Mouse (Mus musculus): ENCODE data around the gene Spata31d1d. TPM values are rescaled to one million over a fixed set of nuclear protein-coding genes. Genes with fewer than 3 reads are reported as not detected.

Spata31d1d gene
- polyA plus RNA-seq, 1 experiment from 2014 or later = not detected

DNA sequence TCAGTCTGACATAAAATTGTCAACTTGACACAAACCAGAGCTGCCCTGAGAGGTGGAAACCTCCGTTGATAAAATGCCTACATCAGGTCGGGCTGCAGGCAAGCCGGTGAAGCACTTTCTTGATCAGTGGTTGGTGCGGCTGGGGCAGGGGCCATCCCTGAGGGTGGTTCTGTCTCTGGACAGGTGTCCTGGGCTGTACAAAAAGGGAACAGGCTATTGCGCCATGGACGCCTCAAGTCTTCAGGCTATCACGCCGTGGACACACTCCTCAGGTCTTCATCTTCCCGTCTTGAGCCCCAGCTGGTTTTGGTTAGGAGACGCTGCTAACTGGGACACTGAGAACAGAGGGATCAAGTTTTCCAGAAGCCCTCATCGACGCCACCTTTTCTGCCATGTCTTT is 18.8 kb upstream of the Spata31d1d start:
- no peaks in the 10 kb centered on the region for H3K27me3 ChIP-seq (ENCODE audit: insufficient read depth, low read length)
- H3K9ac ChIP-seq (replicated peaks) = no peak overlapping the region
- ATAC-seq (no peak), DNase-seq (no peak)
- no peak overlapping the region for H3K4me2 ChIP-seq (ENCODE audit: low read depth, low read length)
- no peaks in the 10 kb centered on the region for H3K9me3 ChIP-seq (ENCODE audit: low read length)
- H3K4me1 ChIP-seq (ENCODE audit: insufficient read depth) = no peaks in the 10 kb centered on the region
- 73% methylated on average over 12 of the region's 12 CpGs for WGBS (ENCODE audit: insufficient replicate concordance)
- peaks cover 10% of the 10 kb centered on the region for H3K36me3 ChIP-seq (replicated peaks; ENCODE audit: insufficient read depth, low read length)
- TF ChIP-seq EP300 (IDR thresholded peaks at IDR 0.05; ENCODE audit: low read depth) (no peak), CTCF (IDR thresholded peaks at IDR 0.05; ENCODE audit: low read depth) (no peak)
- no peak overlapping the region for H3K27ac ChIP-seq (ENCODE audit: low read depth)
- no peak overlapping the region for H3K4me3 ChIP-seq (ENCODE audit: low read depth, low read length)

GRCm38 (mm10) chr13:59746711-59747110 is 15.2 kb upstream of the Spata31d1d start, which contains the start of gene 1700014D04Rik:
TSS of gene 1700014D04Rik (minus strand) at chr13:59746752.
- WGBS (ENCODE audit: insufficient replicate concordance) = 83% methylated on average over 9 of the region's 9 CpGs
- no peak for TF ChIP-seq CTCF (IDR thresholded peaks at IDR 0.05; ENCODE audit: low read depth)
- TF ChIP-seq EP300 (IDR thresholded peaks at IDR 0.05; ENCODE audit: low read depth) = no peak
- H3K4me3 ChIP-seq (ENCODE audit: low read depth, low read length) = no peak within 1 kb of the TSS
- H3K9me3 ChIP-seq (ENCODE audit: low read length) = no peaks in the 10 kb centered on the region
- H3K4me1 ChIP-seq (ENCODE audit: insufficient read depth) = no peaks in the 10 kb centered on the region
- no peaks in the 10 kb centered on the region for H3K27me3 ChIP-seq (ENCODE audit: insufficient read depth, low read length)
- H3K9ac ChIP-seq (replicated peaks) = no peak within 1 kb of the TSS
- no peak for DNase-seq
- no peak within 1 kb of the TSS for H3K4me2 ChIP-seq (ENCODE audit: low read depth, low read length)
- H3K36me3 ChIP-seq (replicated peaks; ENCODE audit: insufficient read depth, low read length) = no peaks in the 10 kb centered on the region
- H3K27ac ChIP-seq (ENCODE audit: low read depth) = no peak within 1 kb of the TSS
- no peak for ATAC-seq

DNA sequence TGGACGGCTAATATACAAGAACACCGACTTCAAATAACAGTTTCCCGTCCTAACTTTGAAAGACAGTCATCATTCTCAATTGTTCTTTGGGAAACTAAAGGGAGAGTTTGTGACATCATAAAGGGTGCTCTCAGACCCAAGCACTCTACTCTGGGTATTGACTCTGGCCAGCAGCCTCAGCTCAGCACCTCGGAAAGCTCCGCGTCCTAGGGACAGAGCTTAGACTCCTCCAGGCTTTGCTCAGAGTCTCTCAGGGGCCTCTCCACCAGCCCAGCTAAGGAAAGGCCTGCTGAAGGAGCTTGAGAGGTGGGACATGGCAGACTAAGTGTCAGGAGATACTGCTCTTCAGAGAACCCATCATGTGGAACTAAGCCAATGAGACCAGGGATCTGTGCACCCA is 14.6 kb upstream of the Spata31d1d start:
- no peaks in the 10 kb centered on the region for H3K4me1 ChIP-seq (ENCODE audit: insufficient read depth)
- no peak overlapping the region for H3K9ac ChIP-seq (replicated peaks)
- no peaks in the 10 kb centered on the region for H3K36me3 ChIP-seq (replicated peaks; ENCODE audit: insufficient read depth, low read length)
- no peak for DNase-seq
- no peak overlapping the region for H3K27ac ChIP-seq (ENCODE audit: low read depth)
- H3K27me3 ChIP-seq (ENCODE audit: insufficient read depth, low read length) = no peaks in the 10 kb centered on the region
- 79% methylated on average over 5 of the region's 6 CpGs for WGBS (ENCODE audit: insufficient replicate concordance)
- H3K4me2 ChIP-seq (ENCODE audit: low read depth, low read length) = no peak overlapping the region
- no peak for ATAC-seq
- no peaks in the 10 kb centered on the region for H3K9me3 ChIP-seq (ENCODE audit: low read length)
- H3K4me3 ChIP-seq (ENCODE audit: low read depth, low read length) = no peak overlapping the region
- no peak for TF ChIP-seq CTCF (IDR thresholded peaks at IDR 0.05; ENCODE audit: low read depth)
- TF ChIP-seq EP300 (IDR thresholded peaks at IDR 0.05; ENCODE audit: low read depth) = no peak

DNA sequence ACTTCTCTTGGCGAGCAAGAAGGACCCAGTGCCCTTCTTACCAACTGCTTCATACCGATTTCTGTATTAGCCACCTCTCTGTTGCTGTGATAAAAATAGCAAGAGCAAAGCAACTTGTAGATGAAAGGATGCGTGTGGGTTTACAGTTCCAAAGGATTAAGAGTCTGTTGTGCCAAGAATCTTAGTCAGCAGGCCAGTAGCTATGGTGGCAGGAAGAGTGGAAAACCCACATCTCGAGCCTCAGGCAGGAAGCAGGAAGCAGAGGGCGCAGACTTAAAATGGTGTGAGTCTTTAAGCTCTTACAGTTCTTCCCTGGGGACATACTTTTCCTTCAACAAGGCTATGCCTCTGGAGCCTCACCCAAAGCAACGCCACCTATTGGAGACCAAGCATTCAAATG is 13.9 kb upstream of the Spata31d1d start:
- no peak for DNase-seq
- H3K9ac ChIP-seq (replicated peaks) = no peak overlapping the region
- no peaks in the 10 kb centered on the region for H3K27me3 ChIP-seq (ENCODE audit: insufficient read depth, low read length)
- no peak overlapping the region for H3K27ac ChIP-seq (ENCODE audit: low read depth)
- H3K9me3 ChIP-seq (ENCODE audit: low read length) = no peaks in the 10 kb centered on the region
- H3K4me2 ChIP-seq (ENCODE audit: low read depth, low read length) = no peak overlapping the region
- no peaks in the 10 kb centered on the region for H3K36me3 ChIP-seq (replicated peaks; ENCODE audit: insufficient read depth, low read length)
- 60% methylated on average over 6 of the region's 6 CpGs for WGBS (ENCODE audit: insufficient replicate concordance)
- no peaks in the 10 kb centered on the region for H3K4me1 ChIP-seq (ENCODE audit: insufficient read depth)
- TF ChIP-seq EP300 (IDR thresholded peaks at IDR 0.05; ENCODE audit: low read depth) (no peak), CTCF (IDR thresholded peaks at IDR 0.05; ENCODE audit: low read depth) (no peak)
- no peak overlapping the region for H3K4me3 ChIP-seq (ENCODE audit: low read depth, low read length)
- no peak for ATAC-seq

DNA sequence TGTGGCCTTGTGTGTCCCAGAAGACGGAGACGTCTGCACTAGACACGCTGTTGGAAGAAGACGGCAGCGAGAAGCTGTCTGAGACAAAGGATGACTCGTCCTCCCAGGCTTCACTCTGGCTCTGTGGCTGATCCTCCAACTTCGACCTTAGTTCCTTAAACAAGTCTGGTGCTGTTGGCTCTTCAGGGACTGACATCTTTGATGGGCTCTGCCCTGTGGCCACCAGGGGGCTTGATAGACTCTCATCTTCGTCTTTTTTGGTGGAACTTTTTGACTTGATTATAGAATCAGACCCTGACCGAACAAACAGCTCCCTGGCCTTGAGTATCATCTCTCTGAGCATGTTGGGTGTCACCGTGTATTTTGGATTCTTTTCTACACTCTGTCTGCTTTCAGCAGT is 10.1 kb upstream of the Spata31d1d start:
- Histone ChIP-seq H3K4me1 (ENCODE audit: insufficient read depth) (peaks cover 16% of the 10 kb centered on the region), H3K9me3 (ENCODE audit: low read length) (no peaks in the 10 kb centered on the region), H3K9ac (replicated peaks) (no peak overlapping the region), H3K4me2 (ENCODE audit: low read depth, low read length) (no peak overlapping the region), H3K36me3 (replicated peaks; ENCODE audit: insufficient read depth, low read length) (no peaks in the 10 kb centered on the region), H3K27ac (ENCODE audit: low read depth) (no peak overlapping the region), H3K27me3 (ENCODE audit: insufficient read depth, low read length) (no peaks in the 10 kb centered on the region), H3K4me3 (ENCODE audit: low read depth, low read length) (no peak overlapping the region)
- TF ChIP-seq EP300 (IDR thresholded peaks at IDR 0.05; ENCODE audit: low read depth) (no peak), CTCF (IDR thresholded peaks at IDR 0.05; ENCODE audit: low read depth) (peak; percentile 70)
- ATAC-seq (no peak), DNase-seq (peak; percentile 53)
- WGBS (ENCODE audit: insufficient replicate concordance) = 50% methylated on average over 10 of the region's 10 CpGs

- H3K9ac ChIP-seq (replicated peaks) = no peak overlapping the region
- H3K27me3 ChIP-seq (ENCODE audit: insufficient read depth, low read length) = no peaks in the 10 kb centered on the region
- DNase-seq = no peak
- no peaks in the 10 kb centered on the region for H3K9me3 ChIP-seq (ENCODE audit: low read length)
- H3K27ac ChIP-seq (ENCODE audit: low read depth) = no peak overlapping the region
- ATAC-seq = no peak
- peaks cover 16% of the 10 kb centered on the region for H3K4me1 ChIP-seq (ENCODE audit: insufficient read depth)
- H3K4me3 ChIP-seq (ENCODE audit: low read depth, low read length) = no peak overlapping the region
- H3K4me2 ChIP-seq (ENCODE audit: low read depth, low read length) = no peak overlapping the region
- no peaks in the 10 kb centered on the region for H3K36me3 ChIP-seq (replicated peaks; ENCODE audit: insufficient read depth, low read length)
- no peak for TF ChIP-seq EP300 (IDR thresholded peaks at IDR 0.05; ENCODE audit: low read depth)
- TF ChIP-seq CTCF (IDR thresholded peaks at IDR 0.05; ENCODE audit: low read depth) = no peak
- 74% methylated on average over 11 of the region's 11 CpGs for WGBS (ENCODE audit: insufficient replicate concordance)
Observed at GRCm38 (mm10) chr13:59741096-59741495, 9.5 kb upstream of the Spata31d1d start.

DNA sequence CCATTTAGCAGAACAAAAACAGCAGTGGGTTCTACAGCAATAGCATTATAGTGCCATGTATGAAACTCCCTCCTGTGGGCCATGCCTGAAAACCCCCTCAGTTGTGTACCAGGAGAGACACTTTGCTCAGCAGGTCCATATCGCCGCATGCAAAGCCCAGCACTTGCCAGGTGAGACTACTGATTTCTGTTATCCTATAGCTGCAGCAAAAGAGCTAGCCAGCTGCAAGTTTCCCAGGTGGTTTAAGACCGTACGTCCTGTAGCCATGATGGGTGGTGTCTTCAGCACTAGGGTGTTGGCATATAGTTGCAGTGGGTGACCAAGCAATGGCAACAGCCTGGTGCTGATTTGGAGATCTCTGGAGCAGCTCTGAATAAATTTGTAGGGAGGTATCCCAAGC is 7.8 kb upstream of the Spata31d1d start:
- H3K4me1 ChIP-seq (ENCODE audit: insufficient read depth) = peaks cover 24% of the 10 kb centered on the region
- TF ChIP-seq CTCF (IDR thresholded peaks at IDR 0.05; ENCODE audit: low read depth) = no peak
- peak; percentile 98 for TF ChIP-seq EP300 (IDR thresholded peaks at IDR 0.05; ENCODE audit: low read depth)
- H3K36me3 ChIP-seq (replicated peaks; ENCODE audit: insufficient read depth, low read length) = no peaks in the 10 kb centered on the region
- peak; percentile 56 for DNase-seq
- WGBS (ENCODE audit: insufficient replicate concordance) = 63% methylated on average over 4 of the region's 4 CpGs
- no peak overlapping the region for H3K4me3 ChIP-seq (ENCODE audit: low read depth, low read length)
- H3K9me3 ChIP-seq (ENCODE audit: low read length) = no peaks in the 10 kb centered on the region
- no peaks in the 10 kb centered on the region for H3K27me3 ChIP-seq (ENCODE audit: insufficient read depth, low read length)
- peak overlapping the region; percentile 54; the same call in 1 of the 2 replicates for H3K4me2 ChIP-seq (ENCODE audit: low read depth, low read length)
- peak overlapping the region; percentile 92 for H3K27ac ChIP-seq (ENCODE audit: low read depth)
- peak; percentile 80 for ATAC-seq
- no peak overlapping the region for H3K9ac ChIP-seq (replicated peaks)
